Mouse (Mus musculus): Measurements from ENCODE around the gene Mnt. TPM values are rescaled to one million over a fixed set of nuclear protein-coding genes. Genes with fewer than 3 reads are reported as not detected.
A peak's percentile ranks its signal among the peaks of the same experiment; 100 is the strongest.

Mnt gene
- polyA plus RNA-seq, 1 experiment from 2014 or later: 6.4 TPM

DNA sequence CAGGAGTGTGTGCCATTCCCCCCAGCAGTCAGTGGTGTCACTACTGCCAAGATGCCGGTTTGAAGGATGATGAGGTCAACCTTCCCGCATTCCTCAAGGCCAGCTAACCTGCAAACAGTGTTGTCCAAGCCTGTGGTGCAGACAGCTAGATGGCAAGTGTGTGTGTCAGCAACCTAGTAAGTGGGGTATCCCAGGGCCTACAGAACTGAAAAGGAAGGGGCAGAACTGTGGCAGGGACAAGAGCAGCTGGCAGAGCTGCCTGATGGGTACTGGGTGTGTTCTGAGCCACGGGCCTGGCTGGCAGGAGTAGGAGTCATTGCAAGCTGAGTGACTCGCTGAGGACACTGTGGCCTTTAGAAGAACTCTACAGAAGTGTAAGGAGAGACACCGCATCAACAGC, 31.4 kb downstream of the Mnt start:
- H3K36me3 ChIP-seq: no peaks in the 10 kb centered on the region
- no peak overlapping the region for H3K4me3 ChIP-seq
- 0 out of 2 replicates have a peak, but pooled peaks cover 6% of the 10 kb centered on the region for H3K4me1 ChIP-seq
- no peaks in the 10 kb centered on the region for H3K9me3 ChIP-seq
- H3K4me2 ChIP-seq (replicated peaks): no peak overlapping the region
- H3K9ac ChIP-seq: no peak overlapping the region
- H3K27ac ChIP-seq: no peak overlapping the region
- H3K27me3 ChIP-seq: no peaks in the 10 kb centered on the region
- 80% methylated on average over 5 of the region's 5 CpGs for WGBS
- no peak for ATAC-seq (ENCODE audit: insufficient number of reproducible peaks, insufficient read depth, low FRiP score, low TSS enrichment)

DNA sequence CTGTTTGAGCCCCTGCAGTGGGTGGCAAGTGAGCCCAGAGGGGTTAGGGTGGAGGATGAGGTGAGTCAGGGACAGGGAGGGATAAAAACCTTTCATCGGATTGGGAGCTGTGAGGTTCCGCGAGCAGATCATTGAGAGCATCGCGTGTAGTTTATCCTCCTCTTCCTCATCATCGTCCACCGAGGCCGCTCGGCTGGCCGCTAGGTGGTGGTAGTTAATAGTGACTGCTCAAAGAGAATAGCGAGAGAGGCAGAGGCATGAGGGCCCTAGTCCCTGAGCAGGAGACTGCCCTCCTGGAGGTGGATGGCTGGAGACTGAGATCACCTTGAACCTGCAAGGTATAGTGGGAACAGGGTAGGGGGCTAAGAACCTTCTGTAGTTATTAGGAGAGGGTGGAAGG, 32.8 kb downstream of the Mnt start:
- Histone ChIP-seq H3K9me3 (no peaks in the 10 kb centered on the region), H3K9ac (0 out of 2 replicates have a peak overlapping the region, but pooled peaks have one; percentile 15), H3K4me1 (0 out of 2 replicates have a peak, but pooled peaks cover 6% of the 10 kb centered on the region), H3K4me3 (no peak overlapping the region), H3K27me3 (no peaks in the 10 kb centered on the region), H3K36me3 (no peaks in the 10 kb centered on the region), H3K4me2 (replicated peaks) (peak overlapping the region; percentile 7; the same call in 1 of the 2 replicates), H3K27ac (no peak overlapping the region)
- no peak for ATAC-seq (ENCODE audit: insufficient number of reproducible peaks, insufficient read depth, low FRiP score, low TSS enrichment)
- WGBS: 20% methylated on average over 11 of the region's 11 CpGs

DNA sequence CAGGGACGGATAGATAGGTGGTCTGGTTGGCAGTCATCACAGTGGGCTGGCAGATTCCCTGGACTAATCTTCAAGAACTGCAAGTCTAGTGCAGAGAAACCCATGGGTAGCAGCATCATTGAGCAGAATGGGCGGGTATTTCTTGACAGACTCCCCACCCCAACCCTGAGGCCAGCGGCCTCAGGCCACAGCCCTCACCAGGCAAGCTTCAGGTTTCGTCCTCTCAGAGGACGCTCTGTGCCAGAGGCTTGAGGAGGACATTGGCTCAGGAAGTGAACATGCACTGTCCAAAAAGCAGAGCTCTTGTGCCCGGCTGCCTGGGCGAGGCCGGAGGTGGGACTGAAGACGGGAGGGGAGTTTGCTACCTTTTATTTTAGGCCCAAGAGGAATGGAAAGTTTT, 33.7 kb downstream of the Mnt start:
- Histone ChIP-seq H3K27me3 (no peaks in the 10 kb centered on the region), H3K9me3 (no peaks in the 10 kb centered on the region), H3K9ac (no peak overlapping the region), H3K4me1 (0 out of 2 replicates have a peak, but pooled peaks cover 6% of the 10 kb centered on the region), H3K4me2 (replicated peaks) (no peak overlapping the region), H3K27ac (no peak overlapping the region), H3K4me3 (no peak overlapping the region), H3K36me3 (no peaks in the 10 kb centered on the region)
- ATAC-seq (ENCODE audit: insufficient number of reproducible peaks, insufficient read depth, low FRiP score, low TSS enrichment): no peak
- WGBS: 81% methylated on average over 9 of the region's 9 CpGs

DNA sequence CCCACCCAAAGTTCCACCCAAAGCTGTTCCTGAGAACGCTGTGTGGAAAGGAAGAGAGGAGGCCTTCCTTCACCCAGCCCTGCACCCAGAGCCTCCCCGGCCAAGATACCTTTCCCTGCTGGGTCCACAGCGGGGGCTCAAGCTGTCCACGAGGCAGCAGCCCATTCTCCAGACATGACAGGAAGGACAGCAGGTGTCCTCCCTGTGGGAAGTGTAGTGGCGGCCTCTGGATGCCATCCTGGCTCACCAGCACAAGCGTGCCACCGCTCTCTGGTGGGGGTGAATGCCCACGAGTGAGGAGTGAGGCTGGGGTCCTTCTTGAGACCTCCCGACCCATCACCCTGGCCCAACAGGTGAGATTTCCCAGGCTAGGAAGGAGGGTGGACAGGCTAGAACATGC, 34.5 kb downstream of the Mnt start:
- WGBS: 88% methylated on average over 9 of the region's 9 CpGs
- no peaks in the 10 kb centered on the region for H3K36me3 ChIP-seq

DNA sequence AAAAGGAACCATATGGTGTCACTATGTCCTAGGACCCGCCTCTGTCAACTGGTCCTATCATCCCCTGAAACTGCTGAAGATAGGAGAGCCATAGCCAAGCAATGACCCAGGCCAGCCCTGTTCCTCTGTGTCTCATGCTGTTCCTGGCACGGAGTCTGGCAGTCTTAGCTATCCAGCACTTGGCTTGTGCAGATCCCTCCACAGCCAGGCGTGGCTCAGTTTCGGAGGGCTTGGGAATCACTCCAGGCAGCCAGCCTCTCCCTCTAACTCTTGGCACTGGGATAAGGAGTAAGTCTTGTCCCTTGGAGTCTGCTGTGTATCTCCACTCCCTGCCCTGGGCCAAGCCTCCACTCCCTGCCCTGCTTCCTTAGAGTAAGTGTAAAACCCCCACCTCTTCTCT, 35.9 kb downstream of the Mnt start:
- Histone ChIP-seq H3K9me3 (no peaks in the 10 kb centered on the region), H3K9ac (no peak overlapping the region), H3K4me2 (replicated peaks) (no peak overlapping the region), H3K4me1 (0 out of 2 replicates have a peak, but pooled peaks cover 10% of the 10 kb centered on the region), H3K36me3 (no peaks in the 10 kb centered on the region), H3K27ac (no peak overlapping the region), H3K4me3 (no peak overlapping the region), H3K27me3 (no peaks in the 10 kb centered on the region)
- ATAC-seq (ENCODE audit: insufficient number of reproducible peaks, insufficient read depth, low FRiP score, low TSS enrichment): no peak
- 82% methylated on average over 4 of the region's 4 CpGs for WGBS

More for the DNA sequence above, 34.5 kb downstream of the Mnt start:
- no peak for ATAC-seq (ENCODE audit: insufficient number of reproducible peaks, insufficient read depth, low FRiP score, low TSS enrichment)
- Histone ChIP-seq H3K4me1 (0 out of 2 replicates have a peak, but pooled peaks cover 6% of the 10 kb centered on the region), H3K27ac (no peak overlapping the region), H3K9me3 (no peaks in the 10 kb centered on the region), H3K27me3 (no peaks in the 10 kb centered on the region), H3K4me3 (no peak overlapping the region), H3K4me2 (replicated peaks) (no peak overlapping the region), H3K9ac (no peak overlapping the region)

DNA sequence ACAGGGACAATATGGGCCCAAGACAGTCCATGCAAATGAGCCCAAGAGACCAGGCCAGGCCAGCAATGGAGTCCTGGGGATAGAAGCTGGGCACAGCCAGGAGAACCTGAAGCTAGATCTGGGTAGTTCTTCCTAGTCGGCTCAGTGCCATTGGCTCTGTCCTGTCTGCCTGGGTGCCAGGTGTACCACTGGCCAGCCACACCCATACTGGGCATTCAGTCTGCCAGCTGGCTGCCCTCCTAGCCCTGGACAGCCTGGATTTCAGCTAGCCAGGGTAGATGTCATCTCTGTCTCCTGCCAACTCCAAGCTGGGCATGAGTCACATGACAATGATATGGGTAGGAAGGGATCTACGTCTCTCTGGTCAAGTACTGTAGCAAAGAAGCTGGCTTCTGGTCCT, 36.5 kb downstream of the Mnt start:
- H3K9ac ChIP-seq: no peak overlapping the region
- no peaks in the 10 kb centered on the region for H3K9me3 ChIP-seq
- no peak overlapping the region for H3K4me2 ChIP-seq (replicated peaks)
- H3K27ac ChIP-seq: no peak overlapping the region
- no peaks in the 10 kb centered on the region for H3K27me3 ChIP-seq
- no peaks in the 10 kb centered on the region for H3K36me3 ChIP-seq
- no peak for ATAC-seq (ENCODE audit: insufficient number of reproducible peaks, insufficient read depth, low FRiP score, low TSS enrichment)
- 77% methylated on average over 2 of the region's 2 CpGs for WGBS
- 0 out of 2 replicates have a peak, but pooled peaks cover 10% of the 10 kb centered on the region for H3K4me1 ChIP-seq
- no peak overlapping the region for H3K4me3 ChIP-seq

DNA sequence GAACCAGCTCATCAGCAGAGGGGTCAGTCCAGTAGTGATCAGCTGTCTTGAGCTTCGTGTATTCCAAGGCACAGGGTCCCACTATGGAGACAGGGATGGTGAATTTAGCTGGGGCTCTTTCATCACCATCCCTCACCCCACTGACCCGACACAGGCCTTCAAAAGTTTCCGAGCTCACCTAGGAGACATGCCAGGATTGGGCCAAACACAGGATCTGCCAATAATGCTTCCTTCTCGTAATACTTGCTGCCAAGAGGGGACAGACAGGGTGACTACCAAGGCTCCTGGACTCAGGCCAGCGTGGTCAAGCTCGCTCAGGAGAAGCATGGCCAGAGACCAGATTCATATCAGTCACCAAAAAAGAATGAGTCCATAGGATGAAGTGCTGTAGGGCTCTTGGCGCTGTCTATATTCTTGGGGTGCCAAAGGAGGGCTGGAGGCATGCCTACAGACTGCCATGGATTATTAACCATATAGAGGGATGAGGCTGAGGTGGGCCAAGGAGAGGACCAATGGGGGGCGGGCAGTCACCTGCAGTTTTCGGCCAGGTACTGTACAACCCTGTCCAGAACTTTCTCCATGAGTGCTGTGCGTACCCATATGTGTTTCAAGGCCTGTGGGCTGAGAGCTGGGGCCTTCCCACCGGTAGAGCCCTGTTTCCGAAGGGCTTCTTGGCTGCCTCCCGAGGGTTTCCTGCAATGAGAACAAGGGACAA, 37.5 kb downstream of the Mnt start:
- Histone ChIP-seq H3K27ac (no peak overlapping the region), H3K36me3 (no peaks in the 10 kb centered on the region), H3K9me3 (no peaks in the 10 kb centered on the region), H3K27me3 (no peaks in the 10 kb centered on the region), H3K9ac (no peak overlapping the region), H3K4me2 (replicated peaks) (no peak overlapping the region), H3K4me3 (no peak overlapping the region), H3K4me1 (0 out of 2 replicates have a peak, but pooled peaks cover 10% of the 10 kb centered on the region)
- no peak for ATAC-seq (ENCODE audit: insufficient number of reproducible peaks, insufficient read depth, low FRiP score, low TSS enrichment)
- 85% methylated on average over 13 of the region's 13 CpGs for WGBS

DNA sequence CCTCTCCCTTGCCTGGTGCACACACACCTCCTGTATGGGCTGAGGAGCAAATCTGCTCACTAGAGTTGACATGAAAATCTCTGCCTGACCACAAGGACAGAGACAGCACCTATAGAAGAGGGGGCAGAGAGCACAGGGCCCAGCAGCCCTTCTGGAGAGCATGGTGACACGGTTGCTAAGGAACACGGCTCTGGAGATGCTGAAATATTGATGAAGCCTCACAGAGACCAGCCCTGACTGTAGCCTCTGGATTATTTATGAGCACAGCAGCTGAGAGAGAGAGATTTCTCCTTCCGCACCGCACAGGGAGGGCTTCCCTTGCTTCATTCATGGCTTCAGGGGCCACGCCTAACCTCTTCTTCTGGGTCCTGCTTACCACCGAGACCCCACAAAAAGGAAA, 38.9 kb downstream of the Mnt start:
- WGBS: 88% methylated on average over 6 of the region's 6 CpGs
- no peak overlapping the region for H3K4me3 ChIP-seq
- no peak overlapping the region for H3K4me2 ChIP-seq (replicated peaks)
- no peaks in the 10 kb centered on the region for H3K9me3 ChIP-seq
- no peak overlapping the region for H3K9ac ChIP-seq
- H3K36me3 ChIP-seq: no peaks in the 10 kb centered on the region
- H3K27ac ChIP-seq: no peak overlapping the region
- H3K27me3 ChIP-seq: no peaks in the 10 kb centered on the region
- peaks cover 7% of the 10 kb centered on the region; the same call in 1 of the 2 replicates for H3K4me1 ChIP-seq
- ATAC-seq (ENCODE audit: insufficient number of reproducible peaks, insufficient read depth, low FRiP score, low TSS enrichment): no peak

DNA sequence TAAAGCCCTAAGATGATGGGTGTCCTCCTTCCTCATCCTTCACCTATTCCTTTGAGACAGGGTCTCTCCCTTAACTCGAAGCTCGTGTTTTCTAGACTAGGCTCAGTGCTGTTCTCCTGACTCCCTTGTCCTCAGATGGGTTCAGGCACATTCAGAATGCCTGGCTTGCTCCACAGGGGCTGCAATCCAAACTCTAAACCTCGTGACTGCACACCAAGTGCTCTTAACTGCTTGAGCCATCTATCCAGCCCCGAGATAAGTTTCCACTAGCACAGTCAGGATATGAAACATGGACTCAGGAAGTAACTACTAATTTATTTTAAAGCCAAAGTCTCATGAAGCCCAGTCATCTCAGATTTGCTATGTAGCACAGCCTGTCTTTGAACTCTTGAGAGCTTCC, 39.8 kb downstream of the Mnt start:
- no peaks in the 10 kb centered on the region for H3K27me3 ChIP-seq
- H3K4me2 ChIP-seq (replicated peaks): no peak overlapping the region
- no peaks in the 10 kb centered on the region for H3K36me3 ChIP-seq
- H3K9me3 ChIP-seq: no peaks in the 10 kb centered on the region
- no peak overlapping the region for H3K4me3 ChIP-seq
- no peak overlapping the region for H3K9ac ChIP-seq
- no peak overlapping the region for H3K27ac ChIP-seq
- H3K4me1 ChIP-seq: peaks cover 10% of the 10 kb centered on the region; the same call in 1 of the 2 replicates
- 73% methylated on average over 4 of the region's 4 CpGs for WGBS
- ATAC-seq (ENCODE audit: insufficient number of reproducible peaks, insufficient read depth, low FRiP score, low TSS enrichment): no peak

DNA sequence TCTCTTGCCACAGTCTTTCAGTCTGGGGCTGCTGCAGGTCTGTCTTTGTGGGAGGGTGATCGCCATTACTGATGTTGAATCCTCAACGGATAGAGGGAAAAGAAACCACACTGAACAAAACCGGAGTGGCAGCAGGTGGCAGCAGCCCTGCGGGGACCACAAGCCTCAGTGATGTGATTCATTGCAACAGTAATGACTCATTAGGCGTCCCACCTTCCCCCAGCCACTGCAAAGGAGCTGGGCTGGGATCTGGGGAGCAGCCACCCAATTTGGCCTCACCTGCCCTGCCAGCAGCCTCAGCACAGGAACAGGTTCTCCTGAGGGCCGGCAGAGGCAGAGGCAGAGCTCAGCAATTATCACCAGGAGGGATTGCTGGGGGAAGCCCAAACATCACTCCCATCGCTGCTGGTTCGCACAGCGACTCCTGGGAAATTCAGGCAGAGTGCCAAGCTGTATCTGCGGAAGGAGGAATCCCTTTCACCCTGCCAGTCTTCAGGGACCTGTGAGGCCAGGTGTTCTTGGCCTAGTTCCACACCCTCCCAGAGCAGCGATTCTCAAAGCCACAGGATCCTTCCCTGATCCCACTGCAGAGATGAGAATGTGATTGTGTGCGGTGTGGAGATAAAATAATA, 40.4 kb downstream of the Mnt start:
- Histone ChIP-seq H3K36me3 (no peaks in the 10 kb centered on the region), H3K9ac (no peak overlapping the region), H3K4me3 (no peak overlapping the region), H3K9me3 (no peaks in the 10 kb centered on the region), H3K27me3 (no peaks in the 10 kb centered on the region), H3K27ac (no peak overlapping the region), H3K4me1 (peaks cover 10% of the 10 kb centered on the region; the same call in 1 of the 2 replicates), H3K4me2 (replicated peaks) (no peak overlapping the region)
- no peak for ATAC-seq (ENCODE audit: insufficient number of reproducible peaks, insufficient read depth, low FRiP score, low TSS enrichment)
- 35% methylated on average over 12 of the region's 12 CpGs for WGBS

DNA sequence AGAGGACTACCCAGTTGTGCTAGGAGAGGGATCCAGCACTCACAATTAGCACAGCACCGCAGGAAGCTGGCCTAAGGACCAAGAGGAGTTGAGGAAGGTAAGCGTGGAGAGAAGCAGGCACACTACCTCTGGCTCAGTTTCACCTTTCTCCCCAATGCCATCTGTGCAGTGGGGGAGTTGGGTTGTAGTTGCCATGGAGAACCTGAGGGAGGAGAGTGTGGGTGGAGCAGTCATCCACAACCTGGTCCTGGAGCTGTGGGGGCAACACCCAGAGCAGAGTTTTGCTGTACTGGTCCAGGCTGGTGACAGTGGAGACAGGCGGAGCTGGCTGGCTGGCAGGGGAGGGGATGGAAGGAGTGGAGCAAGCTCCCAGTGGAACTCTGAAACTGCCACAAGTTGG, 43.9 kb downstream of the Mnt start:
- Histone ChIP-seq H3K4me3 (no peak overlapping the region), H3K27me3 (no peaks in the 10 kb centered on the region), H3K4me1 (peaks cover 17% of the 10 kb centered on the region; the same call in 1 of the 2 replicates), H3K9ac (no peak overlapping the region), H3K4me2 (replicated peaks) (no peak overlapping the region), H3K36me3 (no peaks in the 10 kb centered on the region), H3K27ac (peak overlapping the region; percentile 42; the same call in 1 of the 2 replicates), H3K9me3 (no peaks in the 10 kb centered on the region)
- WGBS: 59% methylated on average over 3 of the region's 3 CpGs
- ATAC-seq (ENCODE audit: insufficient number of reproducible peaks, insufficient read depth, low FRiP score, low TSS enrichment): no peak

DNA sequence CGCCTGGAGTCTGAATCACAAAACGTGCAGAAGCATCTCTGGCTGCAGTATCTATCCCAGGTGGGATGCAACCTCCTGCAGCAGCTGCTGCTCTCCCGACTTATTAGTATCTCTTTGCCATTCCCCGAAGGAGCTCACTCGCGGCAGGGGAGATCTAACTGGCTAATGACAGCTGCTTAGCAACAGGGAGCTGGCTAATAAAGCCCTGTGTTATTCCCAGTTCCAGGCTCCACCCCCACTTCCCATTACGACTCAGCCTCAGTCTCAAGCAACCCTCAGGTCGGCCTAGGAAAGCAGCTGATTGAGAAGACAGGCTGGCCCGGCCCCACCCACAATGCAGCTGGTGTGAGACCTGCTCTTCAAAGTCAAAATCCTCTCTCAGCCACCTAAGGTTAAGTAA, 46.1 kb downstream of the Mnt start:
- Histone ChIP-seq H3K4me2 (replicated peaks) (peak overlapping the region; percentile 37), H3K27ac (0 out of 2 replicates have a peak overlapping the region, but pooled peaks have one; percentile 23), H3K36me3 (no peaks in the 10 kb centered on the region), H3K9ac (peak overlapping the region; percentile 7; the same call in 1 of the 2 replicates), H3K4me1 (peaks cover 13% of the 10 kb centered on the region; the same call in 1 of the 2 replicates), H3K9me3 (no peaks in the 10 kb centered on the region), H3K4me3 (no peak overlapping the region), H3K27me3 (no peaks in the 10 kb centered on the region)
- peak; percentile 78; the same call in 1 of the 2 replicates for ATAC-seq (ENCODE audit: insufficient number of reproducible peaks, insufficient read depth, low FRiP score, low TSS enrichment)
- 3% methylated on average over 9 of the region's 9 CpGs for WGBS
